Mouse (Mus musculus) heart, adult 11 months (tissue): ENCODE results near the gene Gm32742.
"Not testable (repeated sequence)": the region's sequence is repeated elsewhere in the genome, so short reads cannot be mapped to it uniquely, and the experiment has no call there.

ENCODE experiments used
- DNase-seq: peaks from one replicate; pipeline ENCODE4 v3.0.0; 2022

The Gm32742 gene

DNA sequence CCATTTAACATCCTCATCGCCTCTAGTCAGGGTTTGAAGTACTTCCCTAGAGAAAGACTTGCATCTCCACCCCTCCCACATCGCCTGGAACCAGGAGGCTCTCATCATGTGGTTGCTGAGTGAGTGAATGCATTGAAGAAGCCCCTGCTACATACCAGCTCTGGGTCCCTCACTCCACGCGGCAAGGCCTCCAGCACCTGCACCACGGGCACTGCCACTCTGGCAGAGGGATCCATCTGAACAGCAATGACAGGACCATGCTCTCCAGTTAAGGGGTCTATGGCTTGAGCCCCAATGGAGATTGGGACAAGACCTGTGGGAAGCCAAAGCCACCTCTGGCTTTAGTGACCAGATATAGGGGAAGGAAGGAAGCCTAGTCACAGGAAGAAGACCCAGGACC, 18.0 kb downstream of the Gm32742 start:
- peak; percentile 86 for DNase-seq

DNA sequence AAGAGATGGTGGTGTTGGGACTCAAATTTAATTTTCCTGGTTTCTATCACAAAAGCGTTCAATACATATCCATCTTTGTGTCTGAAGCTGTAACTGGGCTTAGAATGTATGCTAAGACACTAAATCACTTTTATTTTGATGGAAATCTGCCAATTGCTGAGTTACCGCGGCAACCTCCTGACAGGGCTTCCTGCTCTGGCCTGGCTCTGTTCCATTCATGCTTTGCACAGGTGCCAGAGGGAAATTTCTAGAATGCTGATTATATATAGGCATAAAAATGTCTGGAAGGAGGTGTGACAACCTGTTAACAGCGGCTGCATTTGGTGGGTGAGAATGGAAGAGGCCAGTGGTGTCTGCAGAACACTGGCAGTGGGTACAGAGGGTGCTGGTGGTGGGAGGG, 18.8 kb downstream of the Gm32742 start:
- no peak for DNase-seq

DNA sequence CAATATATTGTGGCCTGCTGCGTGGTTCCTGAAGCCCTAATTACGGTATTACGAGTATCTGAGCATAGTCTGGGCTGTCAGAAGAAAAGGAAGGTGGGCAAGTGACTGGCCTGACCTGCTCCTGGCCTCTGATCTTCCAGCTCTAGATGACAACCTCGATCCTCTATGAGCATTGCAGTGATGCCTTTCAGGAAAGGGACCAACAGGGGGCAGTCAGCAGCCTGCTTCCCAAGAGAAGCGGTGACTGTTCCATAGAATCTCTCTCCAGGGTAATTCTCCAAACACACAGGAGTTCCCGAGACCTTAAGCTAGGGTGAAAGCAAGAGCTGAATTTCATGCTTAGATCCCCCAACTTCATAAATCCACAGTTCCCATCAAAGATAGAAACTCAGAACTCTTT, 21.1 kb downstream of the Gm32742 start:
- DNase-seq, result peak; percentile 62

DNA sequence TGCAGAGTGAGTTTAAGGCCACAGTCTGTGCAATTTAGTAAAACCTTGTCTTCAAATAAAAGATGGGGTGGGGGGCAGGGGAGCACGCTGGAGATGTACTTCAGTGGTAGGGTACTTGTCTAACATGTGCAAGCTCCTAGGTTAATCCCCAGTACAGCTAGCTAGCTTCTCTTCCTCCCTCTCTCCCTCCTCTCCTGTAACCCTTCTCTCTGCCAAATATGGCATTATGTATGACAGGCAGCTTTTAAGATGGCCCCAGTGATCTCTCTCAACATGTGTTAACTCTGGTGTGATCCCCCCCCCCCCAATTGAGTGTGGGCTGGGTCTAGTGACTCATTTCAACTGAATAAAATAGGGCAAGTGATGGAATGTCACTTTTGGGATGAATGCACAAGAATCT, 21.9 kb downstream of the Gm32742 start:
- DNase-seq, result no peak

DNA sequence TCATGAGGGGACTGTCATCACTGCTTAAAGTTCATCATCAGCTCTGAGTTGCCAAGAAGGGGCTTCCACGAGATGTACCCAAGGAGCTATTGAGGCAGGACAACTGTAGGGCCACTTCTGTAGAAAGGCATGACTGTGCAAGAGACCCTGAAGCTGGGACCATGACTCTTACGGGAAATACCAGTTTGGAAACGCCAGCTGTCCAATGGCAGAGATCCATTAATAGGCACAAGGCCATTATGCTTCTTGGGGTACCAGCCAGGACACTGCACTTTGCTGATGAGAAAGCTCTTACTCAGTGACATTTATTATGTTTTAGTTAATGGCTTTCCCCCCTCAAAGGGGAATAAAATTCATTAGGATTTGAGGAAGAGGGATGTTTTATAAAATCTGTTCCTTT, 24.6 kb downstream of the Gm32742 start:
- peak; percentile 58 for DNase-seq

DNA sequence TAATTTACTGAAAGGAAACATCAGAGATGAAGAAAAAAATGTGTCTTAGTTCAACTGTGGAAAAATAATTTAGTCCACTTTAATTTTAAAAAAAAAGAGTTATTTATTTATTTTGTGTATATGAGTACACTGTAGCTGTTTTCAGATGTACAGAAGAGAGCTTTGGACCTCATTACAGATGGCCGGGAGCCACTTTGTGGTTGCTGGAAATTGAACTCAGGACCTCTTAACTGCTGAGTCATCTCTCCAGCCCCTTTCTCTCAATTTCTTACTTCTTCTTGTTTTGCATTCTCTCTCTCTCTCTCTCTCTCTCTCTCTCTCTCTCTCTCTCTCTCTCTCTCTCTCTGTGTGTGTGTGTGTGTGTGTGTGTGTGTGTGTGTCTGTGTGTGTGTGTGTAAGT, 25.9 kb downstream of the Gm32742 start:
- DNase-seq, result not testable (repeated sequence)

DNA sequence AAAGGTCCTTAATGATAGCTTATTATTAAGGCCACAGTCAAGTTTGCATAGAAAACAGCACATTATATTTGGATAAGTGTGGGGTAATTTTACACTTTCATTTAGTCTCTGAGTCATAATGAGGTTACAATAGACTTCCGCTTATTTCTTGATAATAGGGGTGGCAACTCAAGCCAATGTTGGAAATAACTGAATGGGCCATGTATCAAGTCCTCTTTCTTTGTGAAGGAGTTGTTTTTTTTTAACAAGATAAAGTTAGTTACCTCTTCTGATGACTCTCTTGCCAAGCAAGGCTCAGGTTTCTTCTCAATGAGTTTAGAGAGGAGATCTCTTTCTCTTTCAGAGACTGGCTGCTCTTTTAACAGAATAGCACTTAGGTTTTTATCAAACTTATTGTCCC, 27.0 kb downstream of the Gm32742 start:
- DNase-seq, result no peak

DNA sequence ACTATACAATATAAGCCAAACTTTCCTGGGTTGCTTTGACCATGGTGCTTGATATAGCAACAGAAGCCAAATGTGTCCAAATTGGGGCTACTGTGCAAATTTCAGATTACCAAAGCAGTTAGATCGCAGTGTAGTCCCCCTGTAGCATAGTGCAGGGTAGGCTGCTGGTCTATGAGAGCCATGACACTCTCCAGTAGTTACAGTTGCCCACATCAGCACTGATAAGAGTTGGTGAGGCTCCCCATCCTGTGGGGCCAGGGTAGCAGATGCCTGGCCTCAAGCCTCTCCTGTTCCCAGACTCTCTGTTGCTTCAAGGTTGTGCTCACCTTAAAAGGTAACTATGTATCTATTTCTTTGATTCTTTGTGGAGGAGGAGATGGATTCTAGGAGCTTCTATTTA, 27.5 kb downstream of the Gm32742 start:
- peak; percentile 11 for DNase-seq

DNA sequence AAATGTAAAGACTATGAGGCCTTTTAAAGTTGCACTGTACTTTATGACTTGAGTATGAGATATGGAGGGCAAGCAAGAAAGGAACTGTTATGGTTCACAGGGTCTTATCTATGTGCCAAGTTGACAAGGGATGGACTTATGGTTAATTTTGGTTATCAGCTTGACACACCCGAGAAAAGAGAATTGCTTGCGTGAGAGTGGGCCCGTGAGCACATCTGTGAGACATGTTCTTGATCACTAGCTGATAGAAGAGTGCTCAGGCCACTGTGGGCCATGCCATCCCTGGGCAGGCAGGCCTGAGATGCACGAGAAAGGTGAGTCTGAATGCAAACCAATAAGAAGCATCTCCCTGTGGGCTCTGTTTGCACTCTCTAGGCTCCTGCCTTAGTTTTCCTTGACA, 27.9 kb downstream of the Gm32742 start:
- DNase-seq, result peak; percentile 37

DNA sequence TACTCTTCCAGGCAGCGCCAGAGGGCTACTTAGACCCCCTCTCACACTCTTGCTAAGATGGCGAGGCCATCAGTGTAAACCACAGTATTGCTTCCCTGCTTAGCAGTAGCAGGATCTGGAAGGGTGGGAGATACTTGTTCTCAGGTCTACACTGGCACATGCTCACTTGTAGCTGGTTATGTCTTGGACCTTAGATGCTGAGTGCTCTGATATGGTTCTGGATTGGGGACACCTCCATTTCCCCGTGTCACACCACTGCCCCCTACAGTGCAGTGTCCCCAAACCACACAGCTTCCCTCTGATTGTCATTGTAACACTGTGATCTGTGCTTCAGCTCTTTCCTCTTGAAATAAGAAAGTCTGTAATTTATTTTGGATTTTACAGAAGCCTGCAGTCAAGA, 28.3 kb downstream of the Gm32742 start:
- peak; percentile 72 for DNase-seq

DNA sequence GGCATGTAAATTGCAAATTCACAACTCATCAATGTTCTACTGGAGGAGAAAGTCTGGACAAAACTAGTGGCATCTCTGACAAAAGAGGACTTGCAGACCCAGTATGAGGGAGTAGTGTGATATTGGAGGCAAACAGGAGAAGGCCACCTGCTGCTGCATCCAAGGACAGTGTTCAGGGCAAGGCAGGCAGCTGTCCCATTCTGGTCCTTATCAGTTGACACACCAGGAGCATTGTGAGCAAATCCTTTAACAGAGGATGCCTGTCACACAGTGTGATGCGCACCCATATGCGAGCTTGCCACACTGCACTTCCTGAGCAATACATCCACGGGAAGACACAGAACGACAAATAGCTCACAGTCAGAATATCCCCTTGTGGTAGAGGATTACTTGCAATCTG, 50.5 kb downstream of the Gm32742 start:
- DNase-seq, result peak; percentile 80

DNA sequence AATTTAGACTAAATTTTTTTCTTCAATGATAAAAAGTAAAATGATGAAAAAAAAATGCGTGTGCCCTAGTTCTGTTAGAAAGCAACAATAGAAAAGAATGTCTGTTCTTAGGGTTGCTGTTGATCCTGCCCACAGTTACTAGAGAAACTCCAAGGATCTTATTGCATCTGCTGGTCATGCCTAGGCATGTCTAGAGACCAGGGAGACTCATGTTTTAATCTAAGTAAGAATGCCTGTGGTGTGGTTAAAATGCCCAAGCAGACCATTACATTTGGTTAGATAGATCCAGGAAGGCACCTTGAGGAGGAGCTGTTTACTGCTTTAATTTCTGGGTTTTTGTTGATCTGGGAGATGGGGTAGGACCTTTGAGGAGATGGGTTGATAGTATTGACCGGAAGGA, 59.6 kb downstream of the Gm32742 start:
- DNase-seq, result no peak

DNA sequence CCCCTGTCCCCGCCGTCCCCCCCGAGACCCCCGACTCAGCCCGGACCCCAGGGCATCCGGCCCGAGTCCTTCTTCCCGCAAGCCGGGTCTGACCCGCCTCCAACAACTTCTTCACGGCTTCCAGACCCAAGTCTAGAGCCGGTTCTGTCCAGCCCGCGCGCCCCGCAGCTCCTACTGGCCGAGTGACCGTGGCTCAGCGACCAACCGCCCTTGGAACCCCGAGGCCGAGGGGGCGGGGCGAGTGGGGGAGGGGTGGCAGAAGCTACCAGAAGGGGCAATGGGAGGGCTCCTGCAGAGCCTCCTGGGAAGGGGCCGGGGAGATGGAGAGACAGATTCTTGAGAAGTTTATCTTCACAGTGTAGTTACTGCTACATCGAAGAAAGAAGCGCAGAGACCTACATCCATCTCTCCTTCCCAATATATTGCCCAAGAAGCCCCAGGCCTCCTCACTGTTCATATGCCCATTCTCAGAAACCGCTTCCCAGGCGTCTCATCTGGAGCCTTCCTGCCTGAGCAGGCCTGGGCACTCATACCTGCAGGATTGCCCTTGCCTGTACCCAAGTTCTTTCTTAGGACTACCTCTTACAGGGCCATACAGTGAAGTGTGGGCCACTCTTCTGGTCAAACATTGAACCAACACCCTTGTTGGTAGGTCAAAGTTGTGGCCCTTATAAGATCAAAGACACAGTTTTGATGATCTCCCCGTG, 61.4 kb downstream of the Gm32742 start:
- peak; percentile 89 for DNase-seq

DNA sequence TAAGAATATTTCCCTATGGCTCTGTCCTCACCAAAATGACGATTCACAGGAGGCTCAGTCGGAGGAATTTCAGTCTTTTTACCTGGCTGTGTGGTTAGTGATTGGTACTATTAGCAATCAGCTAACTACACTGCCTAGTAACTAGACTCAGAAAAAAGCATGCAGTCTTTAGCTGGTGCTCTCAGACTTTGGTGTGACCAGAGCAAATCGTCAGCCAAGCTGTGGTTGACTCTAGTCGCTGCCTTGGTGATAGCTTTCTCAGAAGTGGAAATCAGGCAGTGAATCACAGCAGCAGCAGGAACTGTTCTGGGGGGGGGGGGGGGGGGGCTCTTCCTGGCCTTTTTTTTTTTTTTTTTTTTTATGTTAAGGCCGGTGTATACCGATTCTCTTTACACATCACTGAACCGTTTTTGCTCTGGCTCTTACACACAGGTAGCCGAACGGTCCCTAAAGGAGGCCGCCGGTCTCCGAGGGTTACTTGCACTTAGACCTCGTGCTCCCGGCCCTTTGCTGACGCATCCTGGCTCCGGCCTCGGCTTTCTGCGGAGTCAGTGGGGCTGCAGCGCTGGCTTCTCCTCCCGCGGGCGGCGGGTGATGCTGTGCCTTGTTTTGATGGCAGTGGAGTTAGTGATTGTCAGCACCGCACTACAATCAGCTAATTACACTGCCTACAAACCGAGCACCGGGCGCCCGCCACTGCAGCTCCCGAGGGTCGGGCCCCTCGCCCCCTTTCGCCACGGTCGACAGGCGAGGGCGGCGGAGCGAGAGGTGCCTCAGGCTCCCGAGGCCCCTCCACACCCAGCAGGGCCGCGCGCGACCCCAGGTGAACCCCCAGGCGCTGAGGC, 62.1 kb downstream of the Gm32742 start:
- peak; percentile 92 for DNase-seq

DNA sequence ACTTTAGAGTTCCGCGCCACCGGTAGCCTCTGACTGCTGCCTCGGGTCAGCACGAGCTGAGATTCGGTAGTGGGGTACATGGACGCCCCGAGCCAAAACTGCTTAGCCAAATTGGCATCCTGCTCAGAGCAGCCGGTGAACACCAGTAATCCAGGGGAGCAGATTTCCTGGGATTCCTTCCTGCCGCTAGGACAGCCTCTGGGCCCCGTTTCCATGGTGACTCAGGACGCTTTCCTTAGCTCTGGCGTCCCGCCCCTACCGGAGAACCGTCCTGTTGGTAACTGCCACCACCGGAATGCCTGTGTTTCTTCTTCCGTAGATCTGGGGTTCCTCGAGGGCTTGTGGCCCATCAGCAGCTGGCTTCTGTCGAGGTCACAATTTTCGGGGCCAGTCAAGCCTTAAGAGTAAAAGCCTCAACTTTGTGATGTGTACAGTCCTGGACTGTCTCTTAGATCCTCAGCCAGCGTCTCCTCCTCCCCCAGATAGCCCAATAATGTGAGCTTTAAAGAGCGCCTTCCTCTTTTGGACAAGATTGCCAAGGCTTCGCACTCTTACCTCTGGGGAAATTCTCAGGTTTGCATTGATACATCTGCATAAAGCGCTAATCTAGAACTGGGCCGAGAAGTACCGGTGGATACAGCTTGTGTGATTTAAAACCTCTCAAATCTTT, 63.4 kb downstream of the Gm32742 start, which contains the start of gene 4833427G06Rik:
Gene 4833427G06Rik, minus strand, starts transcription at position 323 of the 670 bp plus-strand sequence.
- DNase-seq, result peak; percentile 92

DNA sequence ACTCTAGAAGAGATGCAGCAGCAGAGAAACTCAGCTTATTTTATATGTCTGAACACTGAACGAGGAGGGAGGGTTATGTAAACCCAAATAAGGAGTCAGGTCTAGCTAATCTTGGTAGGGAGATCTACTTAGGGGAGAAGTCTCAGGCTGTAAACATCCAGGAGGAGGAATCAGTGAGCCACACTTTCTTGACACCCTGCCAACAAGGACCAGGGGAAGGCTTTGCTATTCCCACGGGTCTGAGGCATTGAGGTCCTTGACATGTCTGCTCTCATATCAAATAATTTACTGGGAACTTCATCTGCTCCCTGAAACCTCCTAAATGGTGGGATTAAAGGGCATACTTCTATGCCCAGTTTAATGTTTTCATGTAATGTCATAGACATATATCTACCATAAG, 69.0 kb downstream of the Gm32742 start:
- no peak for DNase-seq

DNA sequence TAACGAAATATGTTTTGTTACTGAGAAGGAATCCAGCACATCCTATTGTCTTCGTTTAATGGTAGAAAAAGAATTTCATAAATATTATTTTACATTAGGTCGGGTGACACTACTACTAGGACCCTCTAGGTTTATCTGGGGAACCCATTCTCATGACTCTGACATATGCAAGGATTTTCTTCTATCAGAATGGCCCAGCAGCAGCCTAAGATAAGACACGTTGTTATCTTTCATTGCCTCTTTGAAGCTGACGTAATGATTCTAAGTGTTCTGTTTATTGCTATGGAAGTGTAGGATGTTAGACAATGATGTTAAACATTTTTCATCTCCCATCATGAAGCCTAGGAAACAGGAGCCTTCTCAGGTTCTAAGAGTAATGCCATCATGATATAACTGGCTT, 71.6 kb downstream of the Gm32742 start:
- DNase-seq, result no peak

DNA sequence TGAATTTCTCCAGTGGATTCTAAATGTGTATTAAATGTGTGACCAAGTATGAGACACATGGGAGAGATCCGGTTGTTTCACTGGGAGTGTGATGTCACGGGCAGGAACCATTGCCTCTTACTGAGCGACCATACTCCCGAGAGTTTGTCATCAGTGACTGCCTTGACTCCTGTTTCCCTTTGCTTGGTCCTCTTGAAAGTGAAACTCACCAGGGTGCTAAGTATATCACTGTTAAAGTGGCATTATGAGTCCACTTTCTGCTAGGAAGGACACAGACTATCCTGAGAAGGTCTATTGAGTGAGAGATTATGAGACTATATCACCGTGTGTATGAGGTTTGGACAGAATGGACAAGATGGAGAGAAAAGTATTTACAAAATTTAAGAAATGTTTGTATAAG, 83.7 kb downstream of the Gm32742 start:
- peak; percentile 59 for DNase-seq
